Mouse (Mus musculus) liver (tissue): ENCODE results near the gene Rpl3.

ENCODE experiments used
- DNase-seq: peaks from one replicate; pipeline ENCODE4 v3.0.0-alpha.2; 2020; ENCODE audit warnings: mixed read lengths

Gene Rpl3

GRCm38 (mm10) chr15:80114414-80114813 is 22.7 kb upstream of the Rpl3 start:
- DNase-seq, result peak; percentile 1

GRCm38 (mm10) chr15:80112499-80112898 is 20.8 kb upstream of the Rpl3 start:
- DNase-seq, result peak; percentile 9

GRCm38 (mm10) chr15:80111436-80111835 is 19.8 kb upstream of the Rpl3 start:
- DNase-seq, result no peak

- no peak for DNase-seq
These were observed 15.9 kb upstream of the Rpl3 start for GRCm38 (mm10) chr15:80107575-80107974.

GRCm38 (mm10) chr15:80107143-80107542 is 15.5 kb upstream of the Rpl3 start:
- DNase-seq, result no peak

- peak; percentile 38 for DNase-seq
These were observed 14.1 kb upstream of the Rpl3 start for GRCm38 (mm10) chr15:80105490-80106410.

- no peak for DNase-seq
These were observed 10.8 kb upstream of the Rpl3 start for GRCm38 (mm10) chr15:80102495-80102894.

GRCm38 (mm10) chr15:80101503-80101902 is 9.8 kb upstream of the Rpl3 start:
- DNase-seq, result no peak

GRCm38 (mm10) chr15:80100871-80101270 is 9.2 kb upstream of the Rpl3 start:
- DNase-seq, result no peak

- no peak for DNase-seq
These were observed 8.5 kb upstream of the Rpl3 start for GRCm38 (mm10) chr15:80100196-80100595.

- no peak for DNase-seq
These were observed 7.8 kb upstream of the Rpl3 start for GRCm38 (mm10) chr15:80099477-80099876.

GRCm38 (mm10) chr15:80098809-80099208 is 7.1 kb upstream of the Rpl3 start:
- DNase-seq, result peak; percentile 52

- peak; percentile 91 for DNase-seq
These were observed 6.4 kb upstream of the Rpl3 start for GRCm38 (mm10) chr15:80097999-80098461.

GRCm38 (mm10) chr15:80096946-80097881 is 5.5 kb upstream of the Rpl3 start:
- peak; percentile 81 for DNase-seq

GRCm38 (mm10) chr15:80096406-80096805 is 4.7 kb upstream of the Rpl3 start:
- DNase-seq, result no peak

- DNase-seq, result no peak
These were observed 3.9 kb upstream of the Rpl3 start for GRCm38 (mm10) chr15:80095596-80095995.

GRCm38 (mm10) chr15:80094201-80094600 is 2.5 kb upstream of the Rpl3 start:
- no peak for DNase-seq

- peak; percentile 17 for DNase-seq
These were observed 931 bp upstream of the Rpl3 start for GRCm38 (mm10) chr15:80092599-80092998.

- DNase-seq, result no peak
These were observed 373 bp upstream of the Rpl3 start for GRCm38 (mm10) chr15:80092041-80092441.

GRCm38 (mm10) chr15:80090741-80091120 is 937 bp downstream of the Rpl3 start:
- peak; percentile 54 for DNase-seq

- DNase-seq, result no peak
These were observed 1.5 kb downstream of the Rpl3 start for GRCm38 (mm10) chr15:80090155-80090554.

GRCm38 (mm10) chr15:80088637-80089036 is 3.0 kb downstream of the Rpl3 start:
- peak; percentile 94 for DNase-seq

GRCm38 (mm10) chr15:80087406-80088012 is 4.2 kb downstream of the Rpl3 start:
- peak; percentile 78 for DNase-seq
